Mouse (Mus musculus): ENCODE measurements at regions not wholly inside any gene's neighbourhood (a gene's known extent, or its start where the extent isn't known, plus 50 kb on each side); places are given as distances from the start of the nearest gene placed in this dataset.
A peak's percentile ranks its signal among the peaks of the same experiment; 100 is the strongest.
"Not testable (repeated sequence)": the region's sequence is repeated elsewhere in the genome, so short reads cannot be mapped to it uniquely, and the experiment has no call there.

- DNase-seq (ENCODE audit: low spot score in 2 of 2): peak; percentile 41 to 61
Measured at GRCm38 (mm10) chr10:86636953-86637376, 68.3 kb downstream of the Hsp90b1 start.

DNA sequence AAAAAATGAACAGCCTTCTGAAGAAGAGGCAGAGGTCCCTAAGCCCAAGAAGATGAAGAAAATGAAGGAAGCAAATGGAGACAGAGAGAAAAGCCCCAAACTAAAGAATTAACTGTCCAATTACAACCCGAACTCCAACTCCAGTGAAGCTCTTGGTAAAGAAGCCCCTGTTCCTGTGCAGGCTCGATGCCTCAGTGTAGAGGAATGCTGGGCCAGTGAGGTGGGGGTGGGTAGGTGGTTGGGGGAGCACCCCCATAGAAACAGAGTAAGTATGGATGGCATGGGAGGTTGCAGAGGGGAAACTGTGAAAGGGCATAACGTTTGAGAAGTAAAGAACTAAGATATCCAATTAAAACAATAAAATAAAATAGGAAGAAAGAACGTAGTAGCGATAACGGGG is 68.8 kb downstream of the Hsp90b1 start:
- DNase-seq (ENCODE audit: low spot score in 2 of 2): not testable (repeated sequence)

DNA sequence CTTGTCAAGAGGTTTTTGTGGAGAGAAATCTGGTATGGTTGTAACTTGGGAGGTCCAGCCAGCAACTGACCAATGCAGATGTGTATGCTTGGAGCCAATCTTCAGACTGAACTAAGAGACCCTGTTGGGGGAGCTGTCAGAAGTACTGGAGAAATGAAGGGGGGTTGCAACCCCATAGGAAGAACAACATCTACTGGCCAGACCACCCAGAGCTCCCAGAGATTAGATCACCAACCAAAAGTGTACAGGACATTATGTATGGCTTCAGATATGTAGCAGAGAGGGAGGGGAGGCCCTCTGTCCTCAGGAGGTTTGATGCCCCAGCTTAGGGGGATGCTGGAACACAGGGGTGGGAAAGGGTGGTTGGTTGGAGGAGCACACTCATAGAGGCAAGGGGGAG is 78.6 kb downstream of the Hsp90b1 start:
- DNase-seq (ENCODE audit: low spot score in 2 of 2): not testable (repeated sequence)

- not testable (repeated sequence) for DNase-seq (ENCODE audit: low spot score in 2 of 2)
Measured at GRCm38 (mm10) chr10:86617958-86618664, 87.2 kb downstream of the Hsp90b1 start.

GRCm38 (mm10) chr10:86612341-86612740 is 93.0 kb downstream of the Hsp90b1 start:
- not testable (repeated sequence) for DNase-seq (ENCODE audit: low spot score in 2 of 2)

DNA sequence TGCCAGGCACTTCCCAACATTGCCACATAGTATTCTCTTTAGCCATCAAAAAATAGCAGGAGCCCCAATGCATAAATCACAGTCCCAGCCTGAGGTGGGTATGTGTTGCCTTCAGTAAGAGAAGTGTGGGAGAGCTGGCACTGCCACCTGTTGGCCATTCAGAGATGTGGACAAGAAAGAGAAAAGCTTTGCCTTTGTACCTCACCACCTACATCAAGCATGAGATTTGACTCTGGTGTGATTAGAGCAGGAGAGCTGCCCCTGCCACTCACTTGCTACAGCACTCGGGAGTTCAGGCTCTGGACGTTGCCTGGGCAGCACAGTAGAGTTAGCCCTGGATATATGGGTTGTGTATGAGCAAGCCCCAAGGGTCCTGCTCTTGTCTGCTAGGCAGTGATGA is 95.3 kb downstream of the Hsp90b1 start:
- DNase-seq (ENCODE audit: low spot score in 2 of 2): not testable (repeated sequence)

DNA sequence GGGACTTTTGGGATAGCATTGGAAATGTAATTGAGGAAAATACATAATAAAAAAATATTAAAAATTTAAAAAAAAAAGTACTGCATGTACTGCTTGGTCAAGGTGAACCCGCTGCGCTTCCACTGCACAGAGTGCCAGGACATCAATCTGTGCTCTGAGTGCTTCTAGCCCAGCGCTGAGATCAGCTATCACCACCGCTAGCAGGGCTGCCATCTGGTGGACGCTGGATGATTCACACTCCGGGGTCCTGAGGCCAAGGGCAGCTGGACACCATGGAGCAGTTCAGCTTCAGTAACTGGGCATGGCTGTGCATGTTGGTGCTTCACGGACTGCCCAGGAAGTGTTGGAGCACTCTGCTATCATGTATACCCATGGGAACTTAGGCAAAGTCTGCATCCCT is 102.1 kb upstream of the Syn3 start:
- not testable (repeated sequence) for DNase-seq (ENCODE audit: low spot score in 2 of 2)

DNA sequence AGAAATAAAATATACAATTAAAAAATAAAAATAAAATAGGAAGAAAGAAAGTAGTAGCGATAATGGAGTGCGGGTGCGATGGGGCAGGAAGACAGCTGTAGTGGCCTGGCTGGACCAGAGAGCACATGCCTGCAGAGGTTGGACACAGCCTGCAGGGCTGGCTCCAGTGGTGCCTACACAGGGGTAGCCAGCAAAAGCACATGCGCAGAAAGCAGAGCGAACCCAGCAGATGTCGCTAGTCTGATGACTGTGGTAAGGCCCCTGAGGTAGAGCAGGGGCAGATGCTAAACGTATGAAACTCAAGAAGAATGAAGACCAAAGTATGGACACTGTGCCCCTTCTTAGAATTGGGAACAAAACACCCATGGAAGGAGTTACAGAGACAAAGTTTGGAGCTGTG is 101.3 kb upstream of the Syn3 start:
- not testable (repeated sequence) for DNase-seq (ENCODE audit: low spot score in 2 of 2)

DNA sequence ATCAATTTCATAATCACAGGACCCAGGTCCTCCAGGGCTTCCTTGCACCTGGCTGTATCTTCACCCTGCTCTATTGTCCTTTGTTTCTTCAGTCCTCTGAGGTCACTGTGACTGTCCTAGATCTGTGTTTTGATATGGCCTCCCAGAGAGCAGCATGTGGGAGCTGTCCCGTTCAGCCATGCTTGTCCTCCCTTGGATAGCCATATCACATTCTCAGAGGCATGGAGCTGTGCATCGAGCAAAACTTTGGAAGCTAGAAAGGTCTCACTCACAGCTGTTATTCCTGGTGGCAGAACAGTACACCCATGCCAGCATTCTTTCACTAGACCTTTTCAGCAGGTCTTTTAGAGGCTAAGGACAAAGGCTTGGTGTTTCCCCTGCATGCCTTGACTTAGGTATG is 91.5 kb upstream of the Syn3 start:
- not testable (repeated sequence) for DNase-seq (ENCODE audit: low spot score in 2 of 2)

DNA sequence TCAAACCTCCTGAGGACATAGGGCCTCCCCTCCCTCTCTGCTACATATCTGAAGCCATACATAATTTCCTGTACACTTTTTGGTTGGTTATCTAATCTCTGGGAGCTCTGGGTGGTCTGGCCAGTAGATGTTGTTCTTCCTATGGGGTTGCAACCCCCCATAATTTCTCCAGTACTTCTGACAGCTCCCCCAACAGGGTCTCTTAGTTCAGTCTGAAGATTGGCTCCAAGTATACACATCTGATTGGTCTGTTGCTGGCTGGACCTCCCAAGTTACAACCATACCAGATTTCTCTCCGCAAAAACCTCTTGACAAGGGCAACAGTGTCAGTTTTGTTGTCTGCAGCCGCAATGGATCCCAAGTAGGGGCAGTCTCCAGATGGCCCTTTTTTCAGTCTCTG is 68.2 kb upstream of the Syn3 start:
- DNase-seq (ENCODE audit: low spot score in 2 of 2): not testable (repeated sequence)

DNA sequence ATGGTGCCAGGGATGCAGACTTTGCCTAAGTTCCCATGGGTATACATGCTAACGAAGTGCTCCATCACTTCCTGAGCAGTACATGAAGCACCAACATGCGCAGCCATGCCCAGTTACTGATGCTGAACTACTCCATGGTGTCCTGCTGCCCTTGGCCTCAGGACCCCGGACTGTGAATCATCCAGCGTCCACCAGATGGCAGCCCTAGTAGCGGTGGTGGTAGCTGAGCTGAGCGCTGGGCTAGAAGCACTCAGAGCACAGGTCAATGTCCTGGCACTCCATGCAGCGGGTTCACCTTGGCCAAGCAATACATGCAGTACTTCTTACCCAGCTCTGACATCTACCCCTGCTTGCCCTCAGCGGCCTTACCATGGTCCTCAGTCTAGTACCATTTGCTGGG is 57.1 kb upstream of the Syn3 start:
- DNase-seq (ENCODE audit: low spot score in 2 of 2): no peak

Measured in left cerebral cortex, adult 8-10 months (tissue).